Mouse (Mus musculus) liver, adult 2 months (tissue): ENCODE results near the gene Zfp451.

Experiments used
- CTCF ChIP-seq: fragments of 200-500 bp; IDR thresholded peaks from 2 replicates; pipeline ENCODE4 v1.5.1; 2011; ENCODE audit warnings: low read depth, low read length, control low read depth
- POLR2A ChIP-seq: fragments of 200-500 bp; IDR thresholded peaks from 2 replicates; pipeline ENCODE4 v1.6.1; 2011; ENCODE audit warnings: low read length, control low read depth; ENCODE audit not compliant: insufficient read depth; ENCODE audit errors: extremely low read depth

- TF ChIP-seq POLR2A (no peak), CTCF (no peak)
Observed at GRCm38 (mm10) chr1:33734001-33734685, 80.3 kb downstream of the Zfp451 start.
